Mouse (Mus musculus): Measurements from ENCODE around the gene Gm19345. TPM values are rescaled to one million over a fixed set of nuclear protein-coding genes. Genes with fewer than 3 reads are reported as not detected.

The Gm19345 gene
- 0.59 TPM in 1 of 2 replicates, not detected in the other for total RNA-seq (2021)
- long read RNA-seq, experiment 1, result 0 reads
- long read RNA-seq, experiment 2, result 0 reads

DNA sequence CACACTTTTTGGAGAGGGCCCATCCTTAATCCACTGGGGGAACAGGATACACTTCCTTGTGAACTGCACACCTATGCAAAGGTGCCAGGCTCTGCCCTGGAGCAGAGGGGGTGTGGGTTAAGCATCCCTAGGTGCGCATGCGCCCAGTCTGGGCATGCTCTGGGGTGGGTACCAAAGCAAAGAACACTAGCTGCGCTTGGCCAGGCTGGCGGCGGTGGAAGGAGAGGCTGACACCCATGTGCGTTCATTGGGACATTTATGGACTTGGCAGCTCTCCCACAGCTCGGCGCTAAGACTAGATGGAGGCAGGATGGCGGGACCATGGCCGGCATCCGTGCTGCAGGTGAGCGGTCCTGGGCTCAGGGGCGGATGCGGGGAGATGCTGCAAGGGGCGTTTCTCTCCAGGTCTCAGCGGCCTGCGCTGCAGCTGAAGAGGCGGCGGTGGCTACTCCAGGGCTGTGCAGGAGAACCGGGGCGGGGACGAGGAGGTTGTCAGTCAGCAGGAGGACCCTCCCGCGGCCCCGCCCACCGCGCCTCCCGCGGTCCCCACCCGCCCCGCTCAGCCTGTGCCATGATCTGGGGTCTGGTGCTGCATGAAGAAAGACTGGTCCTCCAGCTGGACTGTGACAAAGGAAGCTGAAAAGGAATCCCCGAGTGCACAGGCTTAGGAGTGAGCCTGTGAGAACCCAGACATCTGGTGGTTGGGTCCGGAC is at the start of gene Gm19345:
Gene Gm19345, plus strand, starts transcription at position 146 of the 713 bp plus-strand sequence.
- DNase-seq, result no peak

DNA sequence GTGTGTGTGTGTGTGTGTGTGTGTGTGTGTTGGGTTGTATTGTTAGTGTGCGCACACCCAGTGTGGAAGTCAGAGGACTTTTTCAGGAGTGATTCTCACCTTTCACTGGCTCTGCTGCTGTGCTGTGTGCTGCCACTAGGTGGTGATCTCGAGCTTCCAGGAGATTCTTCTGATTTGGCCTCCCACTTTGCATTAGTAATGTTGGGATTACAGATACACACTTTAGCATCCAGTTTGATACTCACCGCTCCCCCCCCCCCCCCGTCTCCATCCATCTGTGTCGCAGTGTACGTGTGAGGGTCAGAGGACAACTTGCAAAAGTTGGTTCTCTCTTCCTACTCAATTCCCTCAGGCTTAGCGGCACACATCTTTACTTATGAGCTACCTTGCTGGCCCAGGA is 48.8 kb upstream of the Gm19345 start:
- DNase-seq, result peak; percentile 85

DNA sequence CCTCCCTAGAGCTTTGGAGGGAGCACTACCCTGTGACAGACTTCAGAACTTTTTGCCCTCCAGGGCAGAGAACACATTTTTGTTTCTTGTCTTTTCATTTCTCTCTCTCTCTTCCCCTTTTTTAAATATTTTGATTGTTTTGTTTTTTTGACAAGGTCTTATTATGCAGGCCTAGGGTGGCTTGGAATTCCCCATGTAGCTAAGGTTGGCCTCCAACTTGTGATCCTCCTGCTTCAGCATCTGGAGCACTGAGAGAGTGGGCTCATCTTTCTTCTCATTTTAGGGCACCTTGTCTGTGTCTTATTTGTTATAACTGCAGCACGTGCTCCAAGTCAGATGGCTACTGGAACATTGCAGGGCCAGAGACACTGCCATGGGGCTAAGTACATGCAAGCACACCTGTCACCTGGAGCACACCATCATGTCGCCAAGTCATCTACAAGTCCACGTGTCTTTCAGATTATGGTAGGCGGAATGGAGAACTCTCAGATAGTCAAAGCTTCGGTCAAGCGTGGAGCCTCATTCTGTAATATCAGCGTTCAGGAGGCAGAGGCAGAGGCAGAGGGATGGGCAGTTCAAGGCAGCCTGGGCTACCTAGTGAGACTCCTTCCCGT is 45.3 kb upstream of the Gm19345 start:
- DNase-seq, result no peak

DNA sequence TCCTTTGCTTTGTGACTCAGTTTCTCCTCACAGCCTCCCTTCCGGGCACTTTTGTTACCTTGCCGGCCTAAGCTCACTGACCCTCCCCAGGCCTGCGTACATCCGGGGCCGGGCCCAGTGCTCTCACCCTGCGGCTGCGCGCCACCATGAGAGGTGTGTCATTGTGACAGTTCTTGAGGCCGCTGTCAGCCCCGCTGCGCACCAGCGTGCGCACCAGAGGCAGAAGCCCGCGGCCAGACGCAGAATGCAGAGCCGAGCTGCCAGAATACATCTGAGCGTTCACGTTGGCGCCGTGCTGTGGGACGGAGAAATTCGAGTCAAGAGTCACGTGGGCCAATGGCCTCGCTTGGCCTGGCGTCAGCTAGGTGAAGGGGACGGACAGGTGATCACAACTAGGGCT is 42.4 kb upstream of the Gm19345 start:
- DNase-seq, result peak; percentile 80

DNA sequence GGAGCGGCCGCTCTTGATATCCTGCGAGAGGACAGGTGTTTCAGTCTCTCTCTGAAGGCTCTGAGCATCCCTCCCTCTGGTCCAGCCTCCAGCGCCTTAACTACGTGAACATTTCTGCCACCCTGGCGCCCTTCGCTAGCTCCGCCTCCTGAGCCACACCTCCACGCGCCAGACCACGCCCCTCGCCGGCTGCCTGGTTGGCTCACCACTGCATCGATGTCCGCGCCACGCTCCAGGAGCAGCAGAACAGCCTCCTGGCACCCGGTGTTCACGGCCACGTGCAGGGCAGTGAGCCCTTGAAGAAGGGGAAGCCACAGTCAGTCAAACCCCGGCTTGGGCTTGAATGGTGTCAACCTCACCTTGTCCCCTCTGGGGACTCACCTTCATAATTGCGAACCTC is 40.7 kb upstream of the Gm19345 start:
- DNase-seq, result peak; percentile 75

DNA sequence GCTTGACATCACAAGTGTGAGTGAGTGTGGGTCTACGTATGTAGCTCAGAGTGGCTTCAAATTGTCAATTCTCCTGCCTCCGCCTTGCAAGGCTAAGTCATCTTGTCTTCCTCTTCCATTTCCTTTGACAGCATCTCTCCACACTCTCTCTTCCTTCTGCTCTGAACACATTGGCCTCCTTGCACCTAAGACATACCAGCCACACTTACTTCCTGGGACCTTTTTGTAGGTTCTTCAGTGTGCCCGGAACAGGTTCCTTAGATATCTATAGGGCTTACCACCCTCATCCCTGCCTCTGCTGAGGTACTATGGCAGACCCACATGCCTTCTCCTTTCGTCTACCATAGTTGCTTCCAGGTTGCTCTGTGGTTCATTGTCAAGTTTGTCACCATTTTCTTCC is 38.6 kb upstream of the Gm19345 start:
- DNase-seq, result no peak

DNA sequence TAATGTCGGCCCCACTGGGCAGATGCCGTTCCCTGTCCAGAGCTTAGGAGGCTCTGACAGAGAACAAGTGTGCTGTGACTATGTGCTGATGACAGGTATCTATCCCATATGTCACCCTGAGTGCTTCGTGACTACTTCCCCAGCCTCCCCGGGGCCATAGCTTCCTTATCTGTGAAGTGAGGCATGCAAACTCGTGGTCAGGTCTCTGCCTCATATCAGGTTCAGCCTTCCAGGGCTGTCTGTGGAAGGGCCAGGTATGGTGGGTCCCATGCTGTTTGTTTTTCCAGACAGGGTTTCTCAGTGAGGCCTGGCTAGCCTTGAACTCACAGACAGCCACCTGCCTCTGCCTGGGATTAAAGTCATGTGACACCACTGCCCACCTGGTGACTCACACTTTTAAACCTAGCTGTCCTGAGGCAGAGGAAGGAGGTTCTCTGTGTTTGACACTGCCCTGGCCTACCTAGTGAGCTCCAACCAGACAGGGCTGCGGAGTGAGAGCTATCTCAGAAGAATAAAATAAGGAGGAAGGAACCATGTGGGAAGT is 38.2 kb upstream of the Gm19345 start:
- no peak for DNase-seq

DNA sequence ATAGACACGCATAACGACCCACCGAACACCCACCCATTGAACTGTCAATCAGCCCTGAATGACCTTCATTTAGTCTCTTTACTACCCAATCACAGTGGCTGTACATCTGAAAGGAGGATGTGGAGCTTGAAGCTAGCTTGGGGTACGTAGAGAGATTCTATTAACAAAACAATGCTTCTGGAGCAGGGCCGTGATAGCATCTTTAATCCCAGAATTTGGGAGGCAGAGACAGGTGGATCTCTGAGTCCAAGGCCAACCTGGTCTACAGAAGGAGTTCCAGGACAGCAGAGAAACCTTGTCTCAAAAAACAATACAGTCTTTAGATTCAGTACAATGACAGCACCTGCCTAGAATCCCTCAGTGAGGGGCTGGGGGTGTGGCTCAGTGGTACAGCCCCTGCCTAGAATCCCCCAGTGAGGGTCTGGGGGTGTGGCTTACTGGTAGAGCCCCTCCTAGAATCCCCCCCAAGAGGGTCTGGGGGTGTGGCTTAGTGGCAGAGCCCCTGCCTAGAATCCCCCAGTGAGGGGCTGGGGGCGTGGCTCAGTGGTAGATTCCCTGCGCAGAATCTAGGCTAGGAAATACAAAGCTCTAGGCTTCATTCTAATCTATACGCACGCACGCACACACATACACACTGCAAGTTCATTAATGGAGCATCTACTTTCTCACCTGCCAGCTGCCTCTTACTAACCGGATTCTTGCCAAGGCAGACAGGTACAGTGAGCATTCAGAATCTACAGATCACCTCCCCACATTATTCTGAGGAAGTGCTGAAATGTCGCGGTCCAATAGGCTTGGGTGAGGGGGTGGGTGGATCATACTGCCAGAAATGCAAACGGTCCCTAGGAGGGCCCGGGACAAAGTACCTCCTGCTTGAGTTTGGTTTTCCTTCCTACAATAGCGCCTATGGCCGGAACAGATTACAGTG is 36.2 kb upstream of the Gm19345 start:
- no peak for DNase-seq

DNA sequence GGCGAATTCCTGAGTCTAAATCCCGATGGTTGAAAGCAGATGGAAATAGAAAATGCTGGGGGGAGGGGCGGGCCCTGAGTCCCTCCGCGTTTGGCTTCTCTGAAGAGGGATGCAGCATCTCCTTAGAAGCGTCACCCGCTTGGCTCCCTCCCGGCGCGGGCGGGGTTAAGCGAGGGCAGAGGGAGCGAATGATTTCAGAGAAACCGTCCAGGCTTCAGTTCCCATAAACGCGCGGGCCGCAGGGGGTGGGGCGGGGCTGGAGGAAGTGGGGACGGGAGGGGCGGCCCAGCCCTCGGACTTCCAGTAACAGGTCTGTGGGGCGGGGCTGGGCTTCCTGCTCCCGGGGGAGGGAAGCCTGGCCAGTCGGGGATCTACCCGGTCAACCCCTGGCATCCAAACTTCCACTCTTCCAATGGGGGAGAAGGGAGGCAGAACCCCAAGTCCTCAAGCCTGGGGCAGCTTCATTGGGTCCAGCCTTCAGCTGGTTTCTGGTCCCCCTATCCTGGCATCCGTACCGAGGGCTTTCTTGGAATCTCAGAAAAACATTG is 35.5 kb upstream of the Gm19345 start:
- peak; percentile 94 for DNase-seq

DNA sequence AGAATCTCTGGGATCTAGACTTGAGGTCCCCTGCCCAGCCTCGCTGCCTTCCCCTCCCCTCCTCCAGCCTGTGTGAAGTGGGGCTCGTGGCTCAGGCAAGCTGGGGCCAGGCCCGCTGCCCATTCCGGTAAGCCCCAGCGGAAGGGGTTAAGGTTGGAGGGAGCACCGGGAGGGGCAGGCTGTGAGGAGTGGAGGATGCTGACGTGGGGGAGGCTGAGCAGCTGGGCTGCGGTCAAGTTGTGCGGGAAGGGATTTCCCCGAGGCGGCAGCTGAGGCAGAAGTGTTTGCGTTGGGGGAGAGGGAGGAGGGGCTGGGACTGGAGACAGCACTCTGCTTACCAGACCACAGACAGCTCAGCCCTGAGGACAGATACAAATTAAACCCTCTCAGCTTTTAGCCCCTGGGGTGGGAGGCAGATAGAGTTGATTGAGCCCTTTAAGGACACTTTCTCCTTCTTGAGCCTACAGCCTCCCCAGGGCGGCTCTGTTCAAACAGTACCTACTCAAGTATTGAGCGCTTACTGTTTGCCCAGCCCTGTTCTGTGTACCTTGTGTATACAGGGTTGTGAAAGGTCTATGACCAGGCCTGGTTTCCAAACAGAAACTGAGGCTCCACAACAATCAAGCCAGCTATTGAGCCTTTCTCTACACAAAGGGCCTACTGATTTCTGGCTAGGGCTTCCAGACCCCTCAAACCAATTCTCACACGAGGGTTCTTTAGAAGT is 34.3 kb upstream of the Gm19345 start:
- peak; percentile 64 for DNase-seq

DNA sequence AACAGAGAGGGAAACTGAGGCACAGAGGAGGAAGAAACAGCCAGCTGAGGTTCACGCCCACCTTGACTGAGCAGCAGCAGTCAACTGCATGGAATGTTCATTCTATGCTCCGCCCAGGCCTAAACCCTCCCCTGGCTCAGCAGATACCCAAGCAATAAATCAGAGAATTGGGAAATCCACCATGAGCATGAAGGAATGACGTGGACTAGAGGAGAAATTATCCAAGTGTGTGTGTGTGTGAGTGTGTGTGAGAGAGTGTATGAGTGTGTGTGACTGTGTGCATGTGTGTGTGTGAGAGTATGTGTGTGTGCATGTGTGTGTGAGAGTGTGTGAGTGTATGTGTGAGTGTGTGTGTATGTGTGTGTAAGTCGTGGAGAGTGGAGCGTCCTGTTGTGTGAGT is 33.4 kb upstream of the Gm19345 start:
- DNase-seq, result peak; percentile 72

DNA sequence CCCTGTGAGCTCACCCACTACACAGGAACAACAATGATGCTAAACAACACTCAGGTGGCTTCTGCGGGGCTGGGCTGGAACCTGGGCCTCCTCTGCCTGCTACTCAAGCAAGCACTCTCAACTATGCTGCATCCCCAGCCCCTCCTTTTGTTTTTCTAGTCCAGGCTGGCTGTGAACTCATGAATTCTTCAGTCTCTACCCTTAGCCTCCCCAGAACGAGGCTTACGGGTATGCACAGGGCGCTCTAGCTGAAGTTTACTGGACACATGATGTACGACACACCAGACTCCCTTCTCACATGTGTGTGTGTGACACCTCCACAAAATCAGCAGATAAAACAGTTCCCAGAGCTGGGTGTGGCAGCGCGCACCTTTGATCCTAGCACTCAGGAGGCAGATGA is 32.9 kb upstream of the Gm19345 start:
- no peak for DNase-seq

DNA sequence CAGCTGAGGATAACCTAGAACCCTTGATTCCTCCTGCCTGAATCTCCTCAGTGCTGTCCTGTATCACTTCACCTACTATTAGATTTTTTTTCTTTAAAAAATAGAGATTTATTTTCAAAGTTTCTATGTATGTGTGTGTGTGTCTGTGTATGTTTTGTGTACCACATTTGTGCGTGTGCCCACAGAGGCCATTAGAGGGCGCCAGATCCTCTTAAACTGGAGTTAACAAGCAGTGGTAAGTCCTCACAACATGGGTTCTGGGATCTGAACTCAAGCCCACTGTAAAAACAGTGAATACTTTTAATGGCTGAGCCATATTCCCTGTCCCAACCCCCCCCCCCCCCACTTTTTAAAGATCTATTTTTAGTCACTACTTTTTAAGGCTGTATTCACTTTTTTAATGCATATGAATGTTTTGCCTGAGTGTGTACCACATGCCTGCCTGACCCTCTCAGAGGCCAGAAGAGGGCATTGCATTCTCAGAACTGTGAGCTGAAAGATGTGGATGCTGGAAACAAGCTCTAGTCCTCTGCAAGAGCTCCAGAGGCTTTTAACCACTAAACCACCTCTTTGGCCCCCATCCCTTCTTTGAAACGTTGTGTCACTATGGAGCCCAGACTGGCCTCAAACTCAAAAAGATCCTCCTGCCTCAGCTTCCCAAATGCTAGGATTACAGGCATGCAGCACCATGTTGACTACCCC is 31.3 kb upstream of the Gm19345 start:
- peak; percentile 28 for DNase-seq

DNA sequence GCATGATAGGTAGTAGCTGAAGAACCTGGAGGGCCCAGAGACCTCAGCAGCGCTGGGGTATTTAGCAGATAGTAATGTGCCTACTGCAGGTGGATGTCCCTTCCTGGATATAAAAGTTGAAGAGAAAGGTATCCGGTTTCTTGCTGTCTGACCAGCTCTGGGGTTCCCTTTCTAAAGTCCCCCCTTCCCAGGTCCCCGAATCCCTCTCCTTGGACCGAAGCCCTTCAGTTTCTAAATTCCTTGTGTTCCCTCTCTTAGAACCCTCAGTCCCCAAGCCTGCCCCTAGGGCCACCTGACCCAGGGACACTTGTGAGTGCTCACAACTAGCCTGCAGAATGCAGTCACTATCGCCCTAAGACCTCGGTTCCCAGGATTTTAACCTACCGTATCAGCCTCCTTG is 30.2 kb upstream of the Gm19345 start:
- no peak for DNase-seq

DNA sequence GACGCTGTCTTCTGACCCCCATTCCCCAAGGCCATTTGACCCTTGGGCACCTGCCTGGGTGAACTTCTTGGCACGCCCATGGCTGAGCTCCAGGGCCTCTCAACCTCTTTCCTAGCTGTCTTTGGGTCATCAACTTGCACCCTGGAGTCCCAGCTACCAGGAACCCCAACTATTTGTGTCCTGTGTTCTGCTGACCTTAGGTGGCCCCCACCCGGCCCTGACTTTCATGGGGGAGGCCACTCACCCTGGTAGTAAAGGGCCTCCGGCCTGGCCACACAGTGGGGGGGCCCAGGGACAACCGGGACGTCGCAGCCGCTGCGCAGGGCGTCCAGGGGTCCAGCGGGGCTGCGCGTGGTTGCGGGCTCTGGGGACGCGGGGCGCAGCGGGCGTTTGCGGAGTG is 29.6 kb upstream of the Gm19345 start:
- DNase-seq, result peak; percentile 65

DNA sequence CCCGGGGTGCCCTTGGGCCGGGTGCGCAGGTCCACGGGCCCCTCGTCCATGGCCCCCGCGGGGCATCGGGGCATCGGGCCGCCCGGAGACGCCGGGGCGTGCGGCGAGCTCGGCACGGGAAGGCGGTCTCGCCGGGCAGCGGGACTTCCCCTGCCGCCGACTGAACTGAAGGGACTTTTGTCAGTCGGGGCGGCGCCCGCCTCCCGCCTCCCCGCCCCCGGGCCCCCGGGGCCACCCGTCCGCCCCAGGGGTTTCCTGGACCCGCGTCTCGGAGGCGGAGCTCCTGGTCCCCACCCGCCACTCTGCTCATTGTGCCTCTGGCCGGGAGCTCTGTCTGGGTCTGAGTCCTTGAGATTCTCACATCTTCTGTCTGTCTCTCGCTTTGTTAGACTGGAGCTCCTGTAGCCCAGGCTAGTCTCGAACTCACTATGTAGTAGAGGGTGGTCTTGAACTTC is 29.2 kb upstream of the Gm19345 start, which contains the start of gene Bcl3:
Gene Bcl3, minus strand, starts transcription at position 167 of the 455 bp plus-strand sequence.
- peak; percentile 82 for DNase-seq

DNA sequence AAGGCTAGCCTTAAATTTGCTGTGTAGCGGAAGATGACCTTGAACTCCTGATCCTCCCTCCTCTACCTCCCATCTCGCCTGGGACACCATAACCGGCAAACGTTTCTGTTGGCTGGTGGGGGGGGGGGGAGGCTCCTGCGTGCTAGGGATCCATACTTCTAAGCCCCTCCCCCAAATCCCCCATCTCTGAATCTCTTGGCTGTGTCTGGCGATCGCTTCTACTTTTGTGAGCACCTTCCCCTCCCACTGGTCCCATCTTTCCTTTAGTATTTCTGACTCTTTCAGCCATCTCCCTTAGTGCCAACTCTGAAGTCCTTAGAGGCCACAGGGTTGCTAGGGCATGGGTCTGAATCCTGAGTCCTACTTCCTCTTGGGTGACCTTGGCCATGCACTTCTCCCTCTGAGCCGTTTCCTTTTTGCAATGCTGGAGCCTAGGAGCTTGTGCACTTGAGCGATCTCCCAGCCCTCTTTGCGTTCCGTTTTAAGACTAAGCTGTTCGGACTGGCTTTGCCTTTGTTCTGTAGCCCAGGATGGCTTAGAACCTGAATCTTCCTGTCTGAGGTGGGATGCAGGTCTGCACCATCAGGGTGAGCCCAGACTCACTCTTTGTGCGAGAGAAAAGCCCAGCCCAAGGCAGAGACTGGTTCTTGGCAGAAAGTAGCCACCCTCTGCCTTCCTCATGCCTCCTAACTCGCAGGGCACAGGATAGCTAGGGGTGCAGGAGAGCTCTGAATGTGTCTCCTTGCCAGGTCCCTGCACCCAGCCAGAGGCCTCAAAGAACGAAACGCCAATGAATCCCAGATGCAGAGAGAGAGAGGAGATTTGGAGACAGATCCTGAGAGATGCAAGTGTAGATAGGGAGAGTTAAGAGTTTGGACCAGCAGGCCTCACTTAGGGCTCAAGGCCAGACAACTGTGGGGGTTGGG is 28.3 kb upstream of the Gm19345 start:
- DNase-seq, result peak; percentile 48

DNA sequence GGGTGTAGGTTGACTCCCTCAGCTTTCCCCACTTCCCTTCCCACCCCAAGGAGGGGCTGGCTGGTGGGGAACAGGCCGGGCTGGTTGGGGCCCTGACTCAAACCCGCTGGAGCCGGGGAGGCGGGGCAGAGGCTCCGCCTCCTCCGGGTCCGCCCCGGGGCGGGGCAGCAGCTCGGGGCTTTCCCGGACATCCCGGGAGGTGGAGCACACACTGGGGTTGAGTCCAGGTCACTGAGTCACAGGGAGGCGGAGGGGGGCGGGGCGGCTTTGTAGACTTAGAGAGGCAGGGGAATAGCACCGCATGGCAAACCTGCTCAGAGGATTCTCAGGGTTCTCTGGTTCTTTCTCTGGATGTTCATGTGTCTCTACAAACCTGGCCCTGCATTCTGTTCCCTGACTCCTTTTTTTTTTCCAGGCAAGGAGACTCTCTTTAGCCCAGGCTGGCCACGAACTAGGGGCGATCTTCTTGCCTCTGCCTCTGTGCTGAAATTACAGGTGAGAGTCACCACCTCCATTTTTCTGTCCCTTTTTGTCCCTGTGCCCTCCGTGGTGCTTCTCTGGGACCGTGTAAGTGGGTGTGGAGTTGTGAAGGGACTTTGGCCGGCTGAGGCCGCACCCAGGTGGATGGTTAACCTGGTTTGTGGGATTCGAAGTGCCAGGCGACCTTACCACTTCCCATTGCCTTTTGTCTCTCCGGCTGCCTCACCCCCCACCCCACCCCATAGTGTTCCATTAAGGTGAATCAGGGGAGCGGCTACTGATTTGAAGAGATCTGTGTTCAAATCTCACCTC is 27.4 kb upstream of the Gm19345 start:
- DNase-seq, result peak; percentile 98

DNA sequence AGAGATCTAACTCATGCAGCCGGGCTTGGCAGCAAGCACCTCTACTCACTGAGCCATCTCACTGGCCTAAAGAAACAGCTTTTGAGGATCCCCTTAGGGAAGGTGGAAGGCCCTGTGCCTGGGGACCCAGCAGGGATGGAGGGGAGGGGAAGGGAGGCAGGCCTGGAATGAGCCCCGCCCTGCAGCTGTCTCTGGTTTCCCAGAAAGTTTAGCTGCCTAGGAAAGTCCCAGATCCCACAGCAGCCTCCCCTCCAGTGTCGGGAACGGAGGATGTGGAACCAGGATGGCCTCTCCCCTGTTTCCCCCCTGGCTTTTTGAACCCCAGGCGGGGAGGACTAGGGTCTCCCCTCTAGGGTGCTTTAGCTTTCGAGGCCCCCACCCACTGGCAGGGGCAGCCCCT is 25.0 kb upstream of the Gm19345 start:
- no peak for DNase-seq

Measured in adrenal gland, postnatal 14 days (tissue).